Mouse (Mus musculus) CD4-positive, CD25-positive, alpha-beta regulatory T cell, adult 4 months (primary cell): ENCODE measurements around the gene Vps37c. TPM values are rescaled to one million over a fixed set of nuclear protein-coding genes. Genes with fewer than 3 reads are reported as not detected.

Experiments
- ATAC-seq: one replicate; pipeline ENCODE4 v1.8.0; 2017
- polyA plus RNA-seq, 2 experiments: library from polyadenylated mRNA; unstranded; fragments of 100-300 nt; shearing (Covaris generic); gene quantifications; one replicate each; pipeline ENCODE4 v1.2.1; 2017

Gene Vps37c
- polyA plus RNA-seq, 2 experiments from 2014 or later = 14.5 to 15.7 TPM

DNA sequence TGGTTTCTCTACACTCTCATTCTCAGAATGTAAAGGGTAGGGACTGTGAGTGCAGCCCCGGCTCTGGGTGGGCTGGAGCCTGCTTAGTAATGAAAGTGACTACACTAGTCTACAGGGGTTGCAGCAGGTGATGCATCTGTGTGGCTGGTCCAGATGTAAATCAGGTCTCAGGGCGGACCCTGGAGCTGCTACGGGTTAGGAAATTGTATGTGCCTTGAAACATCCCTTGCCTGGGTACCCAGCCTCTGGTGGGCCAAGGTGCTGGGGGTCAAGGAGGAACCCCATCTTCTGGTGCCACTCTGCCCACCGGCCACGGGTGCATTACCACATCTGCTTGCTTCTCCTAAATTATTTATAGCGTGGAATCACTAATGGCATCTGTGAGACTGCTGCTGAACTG lies 25.6 kb downstream of the Vps37c start:
- no peak for ATAC-seq

DNA sequence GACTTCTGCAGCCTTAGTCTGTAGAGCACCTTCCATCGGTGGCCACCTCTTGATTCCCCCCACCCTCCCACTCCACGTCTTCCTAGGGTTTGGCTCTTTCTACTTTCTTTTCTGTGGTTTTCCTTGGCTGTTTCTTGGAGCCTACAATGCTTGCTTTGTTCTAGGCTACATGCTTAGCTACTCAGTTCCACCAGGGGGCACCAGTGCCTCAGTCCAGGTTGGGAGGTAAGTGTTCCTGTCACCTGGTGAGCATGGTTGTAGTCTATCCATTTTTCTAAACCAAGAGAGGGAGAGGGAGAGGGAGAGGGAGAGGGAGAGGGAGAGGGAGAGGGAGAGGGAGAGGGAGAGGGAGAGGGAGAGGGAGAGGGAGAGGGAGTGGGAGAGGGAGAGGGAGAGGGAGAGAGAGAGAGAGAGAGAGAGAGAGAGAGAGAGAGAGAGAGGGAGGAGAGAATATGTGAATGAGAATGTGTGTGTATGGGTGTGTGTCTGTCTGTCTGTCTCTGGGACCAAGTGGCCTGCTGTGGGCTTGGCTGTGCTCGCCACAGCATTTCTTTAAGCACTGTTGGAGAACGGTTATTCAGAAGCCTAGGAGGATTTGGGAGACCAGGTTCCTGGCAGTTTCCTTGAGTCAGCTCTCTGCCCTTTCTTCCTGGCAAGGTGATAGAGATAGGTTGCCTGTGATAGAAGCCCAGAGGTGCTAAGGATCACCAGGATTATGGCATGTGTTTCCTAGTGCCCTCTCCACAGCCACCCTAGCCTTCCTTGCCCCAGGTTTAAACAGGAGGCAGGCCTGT lies 26.3 kb downstream of the Vps37c start:
- peak; percentile 70 for ATAC-seq

GRCm38 (mm10) chr19:10715476-10715875 lies 26.9 kb downstream of the Vps37c start:
- peak; percentile 41 for ATAC-seq

DNA sequence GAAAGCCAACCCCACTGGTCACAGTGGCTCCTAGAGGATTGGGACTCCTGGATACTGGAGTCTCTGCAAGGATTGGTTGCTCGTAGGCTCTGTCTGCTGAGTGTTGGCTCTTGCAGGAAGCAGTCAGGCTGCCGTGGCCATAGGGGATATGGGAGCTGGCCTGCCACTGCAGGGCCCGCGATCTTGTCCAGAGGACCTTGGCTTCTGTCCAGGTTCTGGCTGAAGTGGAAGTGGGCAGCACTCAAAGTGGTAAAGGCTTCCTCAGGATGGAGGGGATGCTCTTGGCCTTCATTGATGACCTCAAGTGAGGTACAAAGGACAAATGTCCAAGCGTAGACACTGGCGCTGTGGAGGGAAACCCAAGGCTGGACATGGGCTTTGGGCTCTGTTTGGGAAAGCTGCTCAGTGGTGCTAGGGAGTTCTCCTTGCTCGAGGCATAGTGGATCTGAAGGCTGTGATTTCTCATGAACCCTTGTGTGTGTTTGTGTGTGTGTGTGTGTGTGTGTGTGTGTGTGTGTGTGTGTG lies 29.8 kb downstream of the Vps37c start:
- no peak for ATAC-seq

DNA sequence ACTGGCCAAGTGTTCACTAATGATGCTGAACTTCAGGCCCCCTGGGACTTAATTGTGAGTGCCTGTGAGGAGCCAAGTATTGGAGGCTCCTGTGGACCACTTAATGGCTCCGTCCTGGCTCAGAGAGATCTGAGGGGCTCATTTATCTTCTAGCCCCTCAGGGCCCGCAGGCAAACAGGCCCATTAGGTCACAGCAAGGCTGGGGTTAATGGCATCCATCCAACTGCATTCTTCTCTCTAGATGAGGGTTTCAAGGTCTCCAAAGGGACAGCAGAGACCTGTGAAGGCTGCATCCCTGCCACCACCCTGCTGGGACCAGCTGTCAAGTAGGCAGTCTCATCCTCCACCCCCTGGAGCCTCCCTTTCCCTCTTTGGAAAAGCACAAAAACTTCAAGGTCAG lies 31.2 kb downstream of the Vps37c start:
- no peak for ATAC-seq

DNA sequence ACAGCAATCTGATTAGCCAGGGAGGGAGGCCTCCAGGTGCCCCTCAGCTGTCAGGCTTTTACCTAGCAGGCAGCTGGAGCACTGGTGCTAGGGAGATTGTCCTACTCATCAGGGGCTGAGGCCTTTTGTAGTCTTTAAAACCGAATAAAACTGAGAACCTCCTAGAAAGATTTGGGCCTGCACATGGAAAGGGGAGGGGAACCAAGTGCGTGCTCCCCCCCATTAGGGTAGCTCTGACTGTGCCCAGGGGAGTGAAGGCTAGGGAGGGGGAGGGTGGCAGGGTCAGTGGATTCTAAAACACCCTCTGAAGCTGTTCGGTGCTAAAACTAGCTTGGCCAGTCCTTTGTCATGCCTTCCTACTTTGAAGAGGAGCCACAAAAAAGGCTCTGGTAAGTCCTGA lies 32.0 kb downstream of the Vps37c start:
- no peak for ATAC-seq

GRCm38 (mm10) chr19:10721064-10721463 lies 32.5 kb downstream of the Vps37c start:
- no peak for ATAC-seq

GRCm38 (mm10) chr19:10723084-10723483 lies 34.5 kb downstream of the Vps37c start:
- ATAC-seq = no peak

- no peak for ATAC-seq
These were observed 35.1 kb downstream of the Vps37c start for GRCm38 (mm10) chr19:10723649-10724048.

DNA sequence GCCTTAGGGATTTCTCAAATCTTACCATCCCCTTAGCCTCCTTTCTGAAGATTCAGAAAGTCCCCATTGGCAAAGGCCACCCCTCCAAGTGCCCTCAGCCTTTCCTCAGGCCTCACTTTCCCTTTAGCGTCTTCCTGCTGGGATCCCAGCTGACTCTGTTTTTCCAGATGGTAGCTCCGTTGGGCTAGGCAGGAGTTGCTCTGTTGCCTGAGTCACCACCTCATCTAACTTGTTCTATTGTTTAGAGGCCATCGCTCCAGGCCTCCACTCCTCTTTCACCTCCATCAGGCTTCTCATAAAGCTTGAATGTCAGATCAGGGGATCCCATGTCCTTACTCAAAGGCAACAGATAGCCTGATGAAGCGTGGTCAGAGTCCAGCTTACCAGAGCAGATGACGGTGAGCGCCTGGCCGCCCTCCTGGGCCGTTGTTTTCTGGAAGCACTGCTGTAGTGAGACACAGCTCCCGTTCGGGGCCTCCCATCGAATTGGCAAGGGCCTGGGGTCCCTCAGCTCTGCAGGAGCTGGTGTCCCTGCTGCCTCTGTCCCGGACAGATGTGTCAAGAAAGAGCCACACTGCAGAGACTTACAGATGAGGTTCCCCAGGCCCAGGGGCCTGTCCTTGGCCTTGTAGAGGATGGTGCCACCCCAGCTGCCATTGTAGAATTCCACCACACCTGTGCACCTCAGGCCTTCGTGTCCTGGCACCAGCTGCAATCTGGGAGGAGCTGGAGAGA lies 36.3 kb downstream of the Vps37c start:
- no peak for ATAC-seq

- ATAC-seq = peak; percentile 12
These were observed 41.4 kb downstream of the Vps37c start for GRCm38 (mm10) chr19:10729889-10730288.

- no peak for ATAC-seq
These were observed 41.9 kb downstream of the Vps37c start for GRCm38 (mm10) chr19:10730469-10730868.

DNA sequence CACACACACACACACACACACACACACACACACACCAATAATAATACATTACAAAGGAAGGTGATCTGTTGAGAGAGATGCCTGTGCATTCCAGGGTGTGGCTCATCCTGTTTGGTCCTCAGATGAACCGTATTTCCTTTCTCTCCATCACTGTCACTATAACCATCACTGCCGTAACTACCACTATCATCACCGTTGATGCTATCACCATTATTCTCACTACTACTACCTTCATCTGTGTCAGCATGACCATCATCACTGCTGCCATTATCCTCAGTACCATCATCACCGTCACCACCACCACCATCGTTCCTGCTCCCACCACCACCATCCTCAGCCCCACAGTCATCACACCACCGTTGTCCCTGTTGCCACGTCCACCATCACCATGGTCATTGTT lies 43.4 kb downstream of the Vps37c start:
- ATAC-seq = peak; percentile 81

- ATAC-seq = no peak
These were observed 44.2 kb downstream of the Vps37c start for GRCm38 (mm10) chr19:10732741-10733140.

DNA sequence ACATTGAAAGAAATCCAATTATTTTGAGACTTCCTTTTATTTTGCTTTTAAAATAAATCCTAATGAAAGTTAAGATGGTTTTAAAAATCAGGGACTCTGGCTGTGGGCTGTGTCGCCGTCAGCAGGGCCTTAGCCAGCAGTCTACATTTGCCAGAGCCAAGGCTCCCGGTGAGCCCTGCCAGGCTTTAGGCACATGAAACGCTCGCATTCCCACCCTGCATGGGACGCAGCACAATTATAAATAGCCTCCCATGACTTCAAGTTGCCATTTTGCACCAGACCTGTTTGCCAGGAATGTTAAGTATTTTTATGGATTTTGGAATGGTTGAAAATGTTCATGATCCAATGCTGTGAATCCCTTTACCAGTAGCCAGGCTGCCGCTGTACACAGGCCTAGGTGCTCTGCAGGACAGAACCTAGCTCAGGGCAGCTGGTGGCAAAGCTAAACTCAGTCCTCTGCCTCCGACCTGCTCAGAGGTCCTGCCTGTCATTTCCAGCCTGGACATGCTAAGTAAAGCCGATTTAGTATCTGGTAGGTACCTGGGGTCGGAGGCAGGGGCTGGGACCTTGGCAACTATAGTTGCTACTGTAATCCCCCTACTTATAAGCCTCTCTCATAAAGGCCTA lies 45.1 kb downstream of the Vps37c start:
- ATAC-seq = no peak

GRCm38 (mm10) chr19:10734554-10734953 lies 46.0 kb downstream of the Vps37c start:
- no peak for ATAC-seq

GRCm38 (mm10) chr19:10735061-10735460 lies 46.5 kb downstream of the Vps37c start:
- ATAC-seq = no peak

DNA sequence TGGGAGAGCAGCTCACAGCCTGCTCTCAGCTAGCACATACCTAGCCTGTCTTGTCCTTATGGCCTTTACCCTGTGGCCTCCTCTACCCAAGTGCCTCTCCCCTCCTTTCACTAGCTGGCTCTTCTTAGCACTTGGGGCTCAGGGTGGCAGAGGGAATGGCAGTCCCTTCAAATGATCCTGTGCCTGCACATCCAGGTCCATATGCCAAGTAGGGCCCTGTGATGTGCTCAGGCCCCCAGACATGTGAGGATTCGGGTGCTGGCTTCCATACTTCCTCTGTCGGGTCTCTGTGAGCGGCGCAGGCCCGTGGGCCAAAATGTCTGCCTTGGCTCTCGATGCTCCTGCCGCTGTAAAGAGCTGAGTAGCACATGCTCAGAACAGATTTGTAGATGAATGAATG lies 47.3 kb downstream of the Vps37c start:
- ATAC-seq = no peak

- no peak for ATAC-seq
These were observed 49.5 kb downstream of the Vps37c start for GRCm38 (mm10) chr19:10738038-10738437.

DNA sequence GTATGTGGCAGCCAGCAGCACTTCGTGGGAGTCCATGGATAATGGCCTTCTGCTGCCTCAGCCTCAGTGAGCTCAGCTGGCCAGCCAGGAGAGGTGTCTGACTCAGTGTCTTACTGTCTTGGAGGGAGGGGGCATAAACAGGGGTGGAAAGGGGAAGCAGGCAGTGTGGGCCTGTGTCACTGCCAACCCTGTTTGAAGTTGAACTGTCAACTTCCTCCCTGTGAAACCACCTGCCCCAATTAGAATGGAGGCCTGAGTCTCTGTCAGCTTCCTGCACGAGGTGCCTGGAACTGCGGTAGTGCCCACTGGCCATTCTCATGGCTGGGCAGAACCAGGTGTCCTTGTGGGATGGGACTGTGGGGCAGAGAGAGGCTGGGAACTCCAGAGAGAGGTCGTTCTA lies 50.3 kb downstream of the Vps37c start, which contains the start of gene Cd5:
TSS of gene Cd5 (minus strand) at position 192 of the 400 bp plus-strand sequence.
- peak; percentile 72 for ATAC-seq

- no peak for ATAC-seq
These were observed 51.4 kb downstream of the Vps37c start for GRCm38 (mm10) chr19:10739916-10740315.

DNA sequence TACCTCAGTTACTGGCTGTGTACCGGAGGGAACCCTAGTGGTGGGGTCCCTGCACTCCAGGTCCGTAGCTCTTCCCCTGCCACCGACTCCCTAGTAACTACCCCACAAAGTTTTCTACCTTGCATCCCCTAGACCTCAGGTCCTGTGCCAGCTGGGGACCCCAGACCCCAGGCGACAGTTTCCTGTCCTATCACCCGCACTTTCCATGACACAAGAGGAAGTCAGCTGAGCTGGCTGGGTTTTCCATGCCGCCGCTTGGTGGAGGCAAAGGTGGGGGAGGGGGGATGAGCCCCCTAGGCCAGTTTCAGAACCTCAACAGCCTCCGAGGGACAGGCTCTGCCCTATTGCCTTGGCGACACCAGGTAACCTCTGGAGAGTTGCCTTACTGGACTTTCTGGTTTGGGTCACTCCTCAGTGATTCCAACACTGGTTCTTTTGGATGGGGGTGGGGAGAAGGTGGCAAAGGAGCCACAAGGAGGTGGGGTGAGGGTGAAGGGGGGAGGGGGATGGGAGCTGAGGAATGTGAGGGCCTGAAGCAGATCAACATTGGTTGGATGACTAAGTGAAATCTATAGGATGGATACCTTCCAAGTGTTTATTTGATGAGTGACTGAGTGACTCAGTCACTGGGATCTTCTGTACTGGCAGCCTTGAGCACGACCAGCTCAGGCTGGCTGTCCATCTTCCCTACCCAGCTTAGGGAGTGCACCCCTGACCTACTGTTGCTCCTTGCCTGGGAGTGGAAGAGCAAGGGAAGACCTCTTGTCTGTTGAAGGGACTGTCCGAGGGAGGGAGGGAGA lies 52.3 kb downstream of the Vps37c start:
- ATAC-seq = peak; percentile 46
